Mouse (Mus musculus): ENCODE results near the gene Htr2a.

The Htr2a gene

DNA sequence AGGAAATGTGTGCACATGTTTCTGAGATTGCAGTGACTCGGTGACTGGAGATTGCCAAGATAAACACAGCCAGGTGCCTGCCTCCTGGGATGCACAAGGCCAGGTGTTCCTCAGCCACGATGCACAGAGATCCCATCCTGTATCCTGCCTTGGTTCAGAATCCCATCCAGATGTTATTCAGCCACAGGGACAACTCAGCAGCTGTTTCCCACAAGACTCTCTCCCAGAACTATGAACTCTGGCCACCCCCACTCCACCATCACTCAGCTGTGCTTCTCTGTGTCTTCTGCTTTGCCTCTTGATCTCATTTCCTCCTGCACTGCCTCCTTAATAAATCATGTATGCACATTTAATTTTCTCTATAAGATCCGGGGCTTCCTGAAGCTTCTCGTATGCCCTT lies 56.1 kb downstream of the Htr2a start:
- no peak for DNase-seq (ENCODE audit: low spot score in 2 of 2)

DNA sequence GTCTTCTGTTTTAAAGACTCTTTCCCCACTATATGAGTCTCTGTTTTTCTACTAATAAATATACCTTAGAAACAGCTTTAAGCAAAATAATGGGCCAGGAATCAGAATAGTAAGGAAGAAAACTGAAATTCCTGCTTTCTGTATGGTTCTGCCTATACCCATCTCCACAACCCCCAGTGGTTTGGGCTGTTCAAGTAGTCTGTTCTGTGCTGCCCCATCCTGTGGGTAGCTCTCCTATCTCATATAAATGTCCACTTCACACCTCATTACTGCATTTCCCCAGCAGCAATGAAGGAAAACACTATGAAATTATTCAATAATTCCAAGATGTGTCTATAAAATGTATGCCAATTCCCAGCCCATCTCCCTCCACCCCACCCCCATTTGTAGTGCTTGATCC lies 56.8 kb downstream of the Htr2a start:
- no peak for DNase-seq (ENCODE audit: low spot score in 2 of 2)

DNA sequence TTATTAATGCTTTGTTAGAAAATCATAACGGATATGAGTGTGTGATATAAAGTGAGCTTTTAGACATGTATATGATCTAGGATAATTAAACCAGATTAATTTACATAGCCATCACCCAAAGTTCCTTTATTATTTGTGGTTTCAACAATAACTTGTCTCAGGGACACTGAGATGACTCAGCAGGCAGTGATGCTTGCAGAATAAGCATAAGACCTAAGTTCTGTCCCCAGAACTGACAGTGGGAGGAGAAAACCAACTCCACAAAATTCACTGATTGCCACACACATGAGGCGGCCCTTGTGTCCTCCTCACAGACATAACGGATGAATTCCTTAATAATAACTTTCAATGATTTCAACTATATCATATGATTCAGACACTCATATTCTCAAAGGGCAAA lies 58.6 kb downstream of the Htr2a start:
- no peak for DNase-seq (ENCODE audit: low spot score in 2 of 2)

DNA sequence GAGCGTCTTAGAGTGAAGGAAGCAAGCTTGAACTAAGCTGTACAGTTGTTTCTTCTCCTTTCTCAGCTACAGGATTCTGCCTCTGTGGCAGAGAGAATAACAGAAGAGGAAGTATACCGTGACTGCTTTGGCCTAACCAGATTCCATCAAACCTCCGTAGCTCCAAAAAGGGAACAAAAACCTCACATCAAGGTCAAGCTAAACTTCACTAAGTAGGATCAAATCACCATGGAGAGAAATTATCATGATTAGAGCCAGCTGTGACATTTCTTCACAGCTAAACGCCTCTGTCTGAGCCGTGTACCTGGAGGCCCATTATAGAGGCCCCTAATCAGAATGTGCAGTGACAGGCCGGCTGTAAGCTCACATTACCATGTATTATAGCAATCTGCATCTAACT lies 63.3 kb downstream of the Htr2a start:
- peak in 1 of 2 experiments; percentile 13 for DNase-seq (ENCODE audit: low spot score in 2 of 2)

DNA sequence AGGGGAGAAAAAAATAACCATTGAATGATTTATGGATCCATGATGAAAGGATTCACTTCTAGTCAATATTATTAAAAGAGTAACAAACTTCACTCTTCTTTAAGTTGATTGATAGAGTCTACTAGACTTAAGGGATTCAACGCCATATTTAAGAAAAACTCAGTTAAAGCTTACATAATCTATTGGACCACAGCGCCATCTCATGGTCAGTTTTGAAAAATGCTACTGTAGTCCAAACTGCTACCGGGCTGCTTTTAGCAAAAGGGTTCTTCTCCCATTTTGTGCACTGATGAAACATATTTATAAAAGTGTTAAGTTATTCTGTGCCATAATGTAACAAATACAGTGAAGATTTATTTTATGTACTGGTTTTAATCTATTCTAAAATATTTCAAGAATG lies 68.4 kb downstream of the Htr2a start:
- no peak for DNase-seq (ENCODE audit: low spot score in 2 of 2)

DNA sequence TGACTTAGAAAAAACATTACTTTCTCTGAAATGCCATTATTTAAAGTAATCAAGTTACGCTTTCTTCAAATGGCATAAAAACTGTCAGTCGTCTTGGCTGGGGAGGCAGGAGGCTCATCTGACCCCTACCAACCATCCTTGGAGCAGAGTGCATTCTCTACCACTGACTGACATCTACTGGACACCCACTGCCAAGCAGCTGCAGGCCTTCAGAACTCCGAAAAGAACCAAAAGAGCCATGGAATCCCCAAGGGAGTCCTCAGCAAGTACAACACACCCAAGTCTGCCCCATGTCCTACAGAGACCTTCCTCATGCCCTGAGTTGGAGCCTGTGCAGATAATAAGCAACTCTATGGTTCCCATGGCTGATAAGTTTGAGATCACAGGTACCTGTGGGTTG lies 82.9 kb downstream of the Htr2a start:
- no peak for DNase-seq (ENCODE audit: low spot score in 2 of 2)

DNA sequence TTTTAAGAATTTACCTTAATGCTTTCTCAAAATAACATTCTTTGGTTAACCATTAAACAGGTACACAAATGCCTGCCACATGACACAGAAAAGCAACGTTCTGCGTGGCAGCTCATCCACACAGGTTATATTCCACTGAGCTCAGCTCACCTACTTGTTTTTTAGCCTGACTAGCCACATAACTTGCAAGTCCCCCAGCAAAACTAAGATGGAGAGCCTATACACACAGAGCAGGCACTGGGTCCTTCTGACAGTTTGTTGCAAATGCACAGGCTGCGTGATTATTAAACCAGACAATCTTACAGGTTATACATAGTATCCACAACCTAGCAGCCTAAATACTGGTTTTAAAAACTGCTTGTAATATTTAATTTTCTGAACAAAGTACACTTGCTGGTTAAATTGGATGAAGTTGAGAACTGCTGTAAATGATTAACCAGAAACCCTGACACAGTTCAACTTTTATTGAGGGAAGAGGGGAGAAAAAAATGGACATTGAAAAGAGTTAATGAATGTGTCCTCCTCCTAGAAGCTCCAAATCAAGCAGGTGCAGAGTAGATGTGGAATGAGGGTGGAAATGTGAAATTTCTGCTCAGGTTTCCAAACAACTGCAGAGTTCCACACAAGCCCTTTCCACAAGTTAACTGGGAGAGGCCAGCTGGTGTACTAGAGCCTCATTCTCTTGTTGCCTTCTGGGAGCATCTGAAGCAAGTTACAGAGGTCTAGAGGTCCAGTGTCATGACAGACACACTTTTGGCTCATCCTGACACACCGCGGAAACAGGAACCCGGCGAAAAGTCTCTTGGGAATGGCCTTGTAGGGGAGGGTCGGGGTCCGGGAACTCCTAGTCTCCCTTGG lies 90.8 kb downstream of the Htr2a start:
- DNase-seq (ENCODE audit: low spot score in 2 of 2), result no peak

DNA sequence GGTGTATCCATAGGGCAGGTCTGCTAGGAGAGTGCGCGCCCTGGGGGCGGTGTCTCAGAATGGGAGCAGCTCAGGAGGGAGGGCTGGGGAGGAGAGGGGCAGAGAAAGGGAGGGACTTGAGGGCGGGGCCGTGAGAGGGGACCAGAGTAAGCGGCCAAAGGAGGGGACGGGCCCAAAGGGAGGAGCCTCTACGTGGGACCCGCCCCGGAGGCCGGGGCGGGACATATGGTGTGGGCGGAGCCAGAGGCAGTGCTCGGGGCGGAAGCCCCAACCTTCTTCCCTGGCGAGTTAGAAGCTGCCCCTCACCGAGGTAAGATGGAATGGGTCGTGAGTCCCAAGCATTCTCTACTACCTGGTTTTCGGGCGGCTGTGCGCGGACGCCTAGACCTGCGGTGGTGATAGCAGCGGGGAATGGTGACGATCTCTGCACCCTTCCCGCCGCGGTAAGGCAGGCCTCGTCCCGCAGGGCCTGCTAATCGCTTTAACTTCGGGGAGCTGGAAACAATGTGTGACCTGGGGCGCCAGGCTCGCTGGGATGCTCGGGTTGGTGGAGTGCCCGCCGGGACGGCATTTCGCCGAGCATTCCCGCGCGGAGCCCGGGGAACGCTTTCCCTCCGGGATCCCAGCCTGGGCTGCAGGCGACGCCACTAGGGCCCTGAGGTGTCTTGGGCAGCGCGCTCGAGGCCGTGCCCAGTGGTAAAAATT lies 91.6 kb downstream of the Htr2a start, which contains the start of gene Esd:
Gene Esd (plus strand): TSS at position 219 of the 705 bp plus-strand sequence.
- peak; percentile 93 to 94 for DNase-seq (ENCODE audit: low spot score in 2 of 2)

DNA sequence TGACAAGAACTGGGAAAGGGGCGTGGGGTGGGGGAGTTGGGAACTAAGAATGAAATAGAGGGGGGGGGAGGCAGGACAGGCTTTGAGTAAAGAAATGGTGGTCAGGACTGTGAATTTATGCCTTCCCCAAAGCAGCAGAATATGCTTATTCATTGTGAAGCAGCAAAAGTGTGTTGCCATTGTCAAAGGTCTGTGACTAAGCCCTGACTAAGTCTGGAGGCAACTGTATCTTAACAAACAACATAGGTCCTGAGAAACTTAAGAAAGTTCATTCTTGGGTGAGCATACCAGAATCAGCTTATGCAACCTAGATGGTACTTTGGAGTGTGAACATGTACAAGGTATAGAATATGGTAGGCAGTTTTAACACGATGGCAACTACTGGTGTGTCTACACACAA lies 92.8 kb downstream of the Htr2a start:
- no peak for DNase-seq (ENCODE audit: low spot score in 2 of 2)

DNA sequence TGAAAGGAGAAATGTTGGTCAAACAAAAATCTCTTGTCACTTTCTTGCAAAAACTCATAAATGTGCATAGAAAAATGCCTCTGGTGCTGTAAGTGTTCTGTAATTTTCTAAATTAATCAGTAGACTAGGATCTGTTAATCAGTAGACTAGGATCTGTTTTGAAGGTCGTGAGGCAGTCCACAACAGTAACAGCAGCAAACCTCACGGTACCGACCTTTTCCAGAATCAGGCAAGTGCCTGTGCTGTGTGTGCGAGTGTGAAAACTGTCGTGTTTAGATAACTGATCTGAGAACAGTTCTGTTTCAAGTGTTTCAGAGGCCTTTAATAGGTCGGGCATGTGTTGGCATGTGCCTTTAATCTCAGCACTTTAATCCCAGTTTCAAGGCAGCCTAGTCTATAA lies 94.8 kb downstream of the Htr2a start:
- no peak for DNase-seq (ENCODE audit: low spot score in 2 of 2)

DNA sequence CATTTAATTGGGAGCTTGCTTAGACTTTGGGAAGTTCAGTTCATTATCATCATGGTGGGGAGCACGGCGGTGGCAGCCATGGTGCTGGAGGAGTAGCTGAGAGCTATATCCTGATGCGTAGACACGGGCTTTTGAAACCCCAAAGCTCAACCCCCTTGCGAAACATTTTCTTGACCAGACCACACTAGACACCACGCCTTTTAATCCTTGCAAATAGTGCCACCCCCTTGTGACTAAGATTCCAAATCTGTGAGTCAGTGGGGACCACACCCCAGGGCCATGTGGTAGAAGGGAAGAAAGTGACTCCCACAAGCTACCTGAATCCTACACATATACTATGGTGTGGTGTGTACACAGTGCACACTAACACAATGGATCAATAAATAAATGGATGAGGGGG lies 96.2 kb downstream of the Htr2a start:
- DNase-seq (ENCODE audit: low spot score in 2 of 2), result no peak
